In the genomic region with DNA sequence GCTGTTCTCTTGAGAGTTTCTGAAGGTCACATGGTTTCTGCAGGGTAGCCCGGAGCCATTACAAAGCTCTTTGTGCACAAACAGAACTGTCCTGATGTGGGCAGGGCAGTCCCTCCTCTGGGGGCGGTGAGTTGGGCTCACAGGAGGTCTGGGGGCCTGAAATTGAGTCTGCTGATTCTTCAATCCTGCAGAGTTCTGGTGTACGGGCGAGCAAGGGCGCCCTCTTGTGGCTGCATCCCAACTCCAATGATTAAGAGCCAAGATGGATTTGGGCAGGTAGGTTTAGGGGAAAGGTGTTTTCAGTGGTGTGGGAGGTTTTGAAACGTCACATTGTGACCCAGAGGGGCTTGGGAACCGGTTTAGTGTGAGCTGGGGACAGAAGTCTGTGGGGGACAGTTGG, we compare ENCODE assay signal across 9 mouse cellular contexts.
DNase-seq lines count a peak whose midpoint lies in the region; ATAC-seq and TF ChIP-seq lines count a peak whose summit lies in the region.
"Had no signal": no experiment of that assay in that cellular context is flagged by ENCODE, and none has a peak within 500 bp of the region (broad histone marks: within the 10 kb centered on the region; RNA-seq: fewer than 3 reads in every experiment).

No protein-coding gene starts in this region.

- TF ChIP-seq EP300 in MEL (IDR thresholded peaks at IDR 0.05; ENCODE audit: low read depth in 1 of 2, low read length in 2 of 2): no peak

- 3% methylated on average over 7 of the region's 7 CpGs for WGBS in kidney, embryonic 15.5 days
- under 1% methylated on average over 7 of the region's 7 CpGs for WGBS in olfactory bulb, adult 2 months

- no peak for TF ChIP-seq POLR2A in MEL (IDR thresholded peaks at IDR 0.05; ENCODE audit: control insufficient read depth in 1 of 2, insufficient read depth in 1 of 2, low read depth in 1 of 2, low read length in 2 of 2, poor library complexity in 1 of 2)
- TF ChIP-seq POLR2A in olfactory bulb, adult 2 months (IDR thresholded peaks at IDR 0.05; ENCODE audit: insufficient read depth, low read depth, low read length): no peak

- TF ChIP-seq CTCF in MEL (IDR thresholded peaks at IDR 0.05 in 2 of 3, conservative IDR thresholded peaks at IDR 0.05 in 1 of 3; ENCODE audit: control insufficient read depth in 1 of 3, insufficient read depth in 1 of 3, low read depth in 2 of 3, low read length in 3 of 3, poor library complexity in 1 of 3, severe bottlenecking in 1 of 3): peak; percentile 85 to 96 (median 91)
- TF ChIP-seq CTCF in olfactory bulb, adult 2 months (IDR thresholded peaks at IDR 0.05; ENCODE audit: insufficient read depth, low read depth, low read length): peak; percentile 77

- no peaks in the 10 kb centered on the region for H3K4me1 ChIP-seq in kidney, embryonic 15.5 days
- H3K4me1 ChIP-seq in MEL (ENCODE audit: control insufficient read depth in 1 of 2, insufficient read depth in 2 of 2, low read length in 2 of 2): peaks cover 2 to 8% of the 10 kb centered on the region in 2 experiments; a peak in 2 of 4 replicates
- H3K4me1 ChIP-seq in olfactory bulb, adult 2 months (ENCODE audit: control insufficient read depth, insufficient read depth, low read length): no peaks in the 10 kb centered on the region

- no peaks in the 10 kb centered on the region for H3K9me3 ChIP-seq in kidney, embryonic 15.5 days (replicated peaks)
- H3K9me3 ChIP-seq in MEL (replicated peaks; ENCODE audit: insufficient read depth, low read length): no peaks in the 10 kb centered on the region

- ATAC-seq in kidney, embryonic 15.5 days (replicated peaks; ENCODE audit: low FRiP score): no peak

- no peak overlapping the region for H3K4me2 ChIP-seq in kidney, embryonic 15.5 days

- intact Hi-C loops in gastrocnemius, postnatal 36 days (cut with DNase I): no loop called here
- intact Hi-C loops in left cerebral cortex, postnatal 14 days (cut with DNase I): no loop called here

- no peak overlapping the region for H3K4me3 ChIP-seq in kidney, embryonic 15.5 days (replicated peaks)
- no peak overlapping the region for H3K4me3 ChIP-seq in MEL (ENCODE audit: control insufficient read depth in 1 of 2, insufficient read depth in 1 of 2, low read depth in 2 of 2, low read length in 2 of 2)
- no peak overlapping the region for H3K4me3 ChIP-seq in olfactory bulb, adult 2 months (ENCODE audit: insufficient read depth, low read depth, low read length)
- H3K4me3 ChIP-seq: erythroblast, embryonic 14.5 days had no signal

- peak; percentile 64 for DNase-seq in kidney, adult 18-20 months
- DNase-seq in MEL (ENCODE audit: low read depth, low spot score): peak; percentile 75
- peak; percentile 81 to 86 for DNase-seq in cerebellum, postnatal 25 days
- peak; percentile 43 to 56 for DNase-seq in gastrocnemius, postnatal 36 days
- peak; percentile 59 to 82 for DNase-seq in left cerebral cortex, postnatal 14 days (ENCODE audit: low spot score in 2 of 2)
- DNase-seq in urinary bladder, postnatal 36 days (ENCODE audit: low spot score in 2 of 2): peak; percentile 32 to 34

- H3K79me2 ChIP-seq in MEL (ENCODE audit: control insufficient read depth, insufficient read depth, low read length, poor library complexity): no peaks in the 10 kb centered on the region

- no peak overlapping the region for H3K9ac ChIP-seq in kidney, embryonic 15.5 days
- no peak overlapping the region for H3K9ac ChIP-seq in MEL (ENCODE audit: control insufficient read depth, low read depth, low read length, poor library complexity, severe bottlenecking)

- peaks cover 12% of the 10 kb centered on the region for H3K27me3 ChIP-seq in kidney, embryonic 15.5 days
- H3K27me3 ChIP-seq in MEL (ENCODE audit: control insufficient read depth in 1 of 2, insufficient read depth in 2 of 2, low read length in 2 of 2): no peaks in the 10 kb centered on the region

- TF ChIP-seq RAD21 in MEL (IDR thresholded peaks at IDR 0.05; ENCODE audit: low read depth, low read length): peak; percentile 87

- no peak overlapping the region for H3K27ac ChIP-seq in kidney, embryonic 15.5 days
- no peak overlapping the region for H3K27ac ChIP-seq in MEL (ENCODE audit: control insufficient read depth, low read depth, low read length)
- H3K27ac ChIP-seq in olfactory bulb, adult 2 months (ENCODE audit: insufficient read depth, low read depth, low read length): no peak overlapping the region

- no peaks in the 10 kb centered on the region for H3K36me3 ChIP-seq in kidney, embryonic 15.5 days
- H3K36me3 ChIP-seq in MEL (ENCODE audit: control insufficient read depth in 1 of 2, insufficient read depth in 2 of 2, low read length in 2 of 2): no peaks in the 10 kb centered on the region; a peak in 1 of 4 replicates

TF ChIP-seq in MEL, 35 proteins besides CTCF, POLR2A, EP300 and RAD21:
- TF ChIP-seq UBTF (IDR thresholded peaks at IDR 0.05; ENCODE audit: borderline replicate concordance, insufficient read depth, low read depth, low read length) (no peak), CHD2 (IDR thresholded peaks at IDR 0.05; ENCODE audit: low read length) (no peak), SMC3 (IDR thresholded peaks at IDR 0.05; ENCODE audit: low read depth, low read length) (peak; percentile 88), KAT2A (conservative IDR thresholded peaks at IDR 0.05; ENCODE audit: low read depth, low read length) (no peak), ZC3H11A (IDR thresholded peaks at IDR 0.05; ENCODE audit: low read depth, low read length) (peak; percentile 80), SIN3A (IDR thresholded peaks at IDR 0.05; ENCODE audit: low read length) (peak; percentile 34; the same call in 1 of the 2 replicates), BHLHE40 (IDR thresholded peaks at IDR 0.05; ENCODE audit: borderline replicate concordance, low read depth, low read length) (no peak)
TF ChIP-seq in MEL: peak in this region for 3.

Comparison
In these comparisons a context has a peak if more than half of its experiments do, and no peak if none do; other contexts are left out.
1. DNase-seq: peak in every context shown above with its lines; median percentile 84 in cerebellum, postnatal 25 days; 75 in MEL; 70 in left cerebral cortex, postnatal 14 days; 64 in kidney, adult 18-20 months; 50 in gastrocnemius, postnatal 36 days; 33 in urinary bladder, postnatal 36 days.